ENCODE assay signal across 9 mouse cellular contexts in the genomic region with DNA sequence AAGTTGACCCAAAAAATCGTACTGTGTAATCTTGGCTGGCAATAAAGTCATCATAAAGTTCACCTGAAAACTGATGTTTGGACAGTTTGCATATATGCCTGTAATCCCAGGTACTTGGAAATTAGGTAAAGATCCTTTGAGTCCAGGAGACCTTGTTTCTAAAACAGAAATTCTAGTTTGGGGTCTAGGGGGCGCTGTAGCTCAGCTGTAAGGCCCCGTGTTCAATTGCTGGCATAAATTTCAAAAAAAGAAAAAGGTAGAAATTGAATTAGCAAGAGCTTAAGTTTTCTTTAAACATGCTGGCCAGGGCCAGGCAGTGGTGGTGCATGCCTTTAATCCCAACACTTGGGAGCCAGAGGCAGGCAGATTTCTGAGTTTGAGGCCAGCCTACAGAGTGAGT. TPM values are rescaled to one million over a fixed set of nuclear protein-coding genes. Genes with fewer than 3 reads are reported as not detected.
A peak's percentile ranks its signal among the peaks of the same experiment; 100 is the strongest.
DNase-seq lines count a peak whose midpoint lies in the region; ATAC-seq lines count a peak whose summit lies in the region.
"Had no signal": no experiment of that assay in that cellular context is flagged by ENCODE, and none has a peak within 500 bp of the region (broad histone marks: within the 10 kb centered on the region; RNA-seq: fewer than 3 reads in every experiment).

No protein-coding gene starts in this region.

- H3K27ac ChIP-seq in forebrain, embryonic 14.5 days (ENCODE audit: low read depth, low read length), result no peak overlapping the region
- no peak overlapping the region for H3K27ac ChIP-seq in forebrain, embryonic 15.5 days (replicated peaks)
- H3K27ac ChIP-seq in midbrain, embryonic 13.5 days, result peak overlapping the region; percentile 4; the same call in 1 of the 2 replicates
- H3K27ac ChIP-seq in midbrain, embryonic 16.5 days (ENCODE audit: low read length), result no peak overlapping the region
- H3K27ac ChIP-seq: limb, embryonic 13.5 days had no signal

- no peak overlapping the region for H3K4me2 ChIP-seq in forebrain, embryonic 14.5 days (ENCODE audit: low read length)
- no peak overlapping the region for H3K4me2 ChIP-seq in forebrain, embryonic 15.5 days (replicated peaks)
- no peak overlapping the region for H3K4me2 ChIP-seq in midbrain, embryonic 13.5 days (replicated peaks)
- no peak overlapping the region for H3K4me2 ChIP-seq in midbrain, embryonic 16.5 days (ENCODE audit: low read length)
- H3K4me2 ChIP-seq: limb, embryonic 13.5 days had no signal

- H3K4me1 ChIP-seq in forebrain, embryonic 14.5 days (ENCODE audit: control insufficient read depth, insufficient read depth, low read length), result no peaks in the 10 kb centered on the region
- H3K4me1 ChIP-seq in forebrain, embryonic 15.5 days, result peaks cover 3% of the 10 kb centered on the region; the same call in 1 of the 2 replicates
- H3K4me1 ChIP-seq in midbrain, embryonic 13.5 days (replicated peaks), result peaks cover 6% of the 10 kb centered on the region; the same call in 1 of the 2 replicates
- H3K4me1 ChIP-seq in midbrain, embryonic 16.5 days (ENCODE audit: control insufficient read depth, insufficient read depth, low read length), result peaks cover 4% of the 10 kb centered on the region; the same call in 1 of the 2 replicates
- H3K4me1 ChIP-seq: limb, embryonic 13.5 days had no signal

- H3K9ac ChIP-seq in forebrain, embryonic 14.5 days (ENCODE audit: low read length), result no peak overlapping the region
- no peak overlapping the region for H3K9ac ChIP-seq in forebrain, embryonic 15.5 days (replicated peaks)
- H3K9ac ChIP-seq in midbrain, embryonic 13.5 days (replicated peaks), result no peak overlapping the region
- H3K9ac ChIP-seq in midbrain, embryonic 16.5 days (ENCODE audit: low read depth, low read length), result no peak overlapping the region
- H3K9ac ChIP-seq: limb, embryonic 13.5 days had no signal

- DNase-seq in forebrain, embryonic 14.5 days (ENCODE audit: low spot score), result peak; percentile 27
- DNase-seq in ZHBTc4 (ENCODE audit: low read depth, low spot score), result peak; percentile 55
- DNase-seq in lung, postnatal 10 days, result peak; percentile 51
- DNase-seq in right cerebral cortex, postnatal 36 days (ENCODE audit: low spot score in 2 of 2), result no peak

- ATAC-seq in forebrain, embryonic 14.5 days, result no peak
- no peak for ATAC-seq in forebrain, embryonic 15.5 days (replicated peaks)
- no peak for ATAC-seq in midbrain, embryonic 13.5 days
- no peak for ATAC-seq in midbrain, embryonic 16.5 days
- ATAC-seq in erythroid progenitor cell, adult 5-6 weeks (replicated peaks; ENCODE audit: low FRiP score, poor library complexity, severe bottlenecking), result no peak

- H3K4me3 ChIP-seq in forebrain, embryonic 14.5 days (ENCODE audit: low read depth, low read length), result no peak overlapping the region
- H3K4me3 ChIP-seq in forebrain, embryonic 15.5 days, result no peak overlapping the region
- H3K4me3 ChIP-seq in midbrain, embryonic 13.5 days (replicated peaks), result no peak overlapping the region
- H3K4me3 ChIP-seq in midbrain, embryonic 16.5 days (ENCODE audit: low read depth, low read length), result no peak overlapping the region
- H3K4me3 ChIP-seq: limb, embryonic 13.5 days had no signal

- H3K9me3 ChIP-seq in forebrain, embryonic 14.5 days (replicated peaks; ENCODE audit: control insufficient read depth, low read length), result no peaks in the 10 kb centered on the region
- no peaks in the 10 kb centered on the region for H3K9me3 ChIP-seq in forebrain, embryonic 15.5 days
- no peaks in the 10 kb centered on the region for H3K9me3 ChIP-seq in midbrain, embryonic 13.5 days
- no peaks in the 10 kb centered on the region for H3K9me3 ChIP-seq in midbrain, embryonic 16.5 days (replicated peaks; ENCODE audit: control insufficient read depth, low read length, poor library complexity, severe bottlenecking)
- H3K9me3 ChIP-seq: limb, embryonic 13.5 days had no signal

- no peaks in the 10 kb centered on the region for H3K27me3 ChIP-seq in forebrain, embryonic 14.5 days (replicated peaks; ENCODE audit: control insufficient read depth, insufficient read depth, low read length)
- no peaks in the 10 kb centered on the region for H3K27me3 ChIP-seq in forebrain, embryonic 15.5 days
- no peaks in the 10 kb centered on the region for H3K27me3 ChIP-seq in midbrain, embryonic 13.5 days
- H3K27me3 ChIP-seq in midbrain, embryonic 16.5 days (ENCODE audit: control insufficient read depth, insufficient read depth, low read depth, low read length), result no peaks in the 10 kb centered on the region
- H3K27me3 ChIP-seq: limb, embryonic 13.5 days had no signal

- WGBS in forebrain, embryonic 14.5 days, result 43% methylated on average over 3 of the region's 3 CpGs
- 43% methylated on average over 3 of the region's 3 CpGs for WGBS in forebrain, embryonic 15.5 days
- 50% methylated on average over 3 of the region's 3 CpGs for WGBS in midbrain, embryonic 13.5 days
- WGBS in midbrain, embryonic 16.5 days, result 55% methylated on average over 3 of the region's 3 CpGs

- peaks cover 54% of the 10 kb centered on the region for H3K36me3 ChIP-seq in forebrain, embryonic 14.5 days (ENCODE audit: control insufficient read depth, insufficient read depth, low read length)
- peaks cover 51% of the 10 kb centered on the region for H3K36me3 ChIP-seq in forebrain, embryonic 15.5 days
- peaks cover 47% of the 10 kb centered on the region for H3K36me3 ChIP-seq in midbrain, embryonic 13.5 days
- H3K36me3 ChIP-seq in midbrain, embryonic 16.5 days (ENCODE audit: control insufficient read depth, insufficient read depth, low read length), result peaks cover 21% of the 10 kb centered on the region

RNA-seq across cellular contexts. Expression of a gene that starts 9.6 kb away (rescaled TPM):
- polyA plus RNA-seq in forebrain, embryonic 14.5 days (2014; fragmentation: Nextera tagmentation; extraction: Ambion mirVana), result 554 and 641 TPM in 2 replicates
- polyA plus RNA-seq in forebrain, embryonic 15.5 days (2015; fragmentation: Nextera tagmentation; extraction: Ambion mirVana), result 492 and 524 TPM in 2 replicates
- polyA plus RNA-seq in midbrain, embryonic 13.5 days (2015; fragmentation: Nextera tagmentation; extraction: Ambion mirVana), result 511 and 563 TPM in 2 replicates
- polyA plus RNA-seq in midbrain, embryonic 16.5 days (2015; fragmentation: Nextera tagmentation; extraction: Ambion mirVana), result 396 and 416 TPM in 2 replicates
- total RNA-seq in erythroid progenitor cell, adult 5-6 weeks (2015; ENCODE audit: low replicate concordance), result 65.4 and 79.6 TPM in 2 replicates
- 52.0 and 67.4 TPM in 2 replicates for total RNA-seq in erythroid progenitor cell, adult 5-6 weeks (2017; ENCODE audit: low replicate concordance)

Comparison
In these comparisons a context has a peak if more than half of its experiments do, and no peak if none do; other contexts are left out.
1. DNase-seq: peak in forebrain, embryonic 14.5 days (single experiment), ZHBTc4 (single experiment) and lung, postnatal 10 days (single experiment); none in right cerebral cortex, postnatal 36 days (0 of 2).